Mouse (Mus musculus): ENCODE results near the gene Ankrd60. TPM values are rescaled to one million over a fixed set of nuclear protein-coding genes. Genes with fewer than 3 reads are reported as not detected.

The Ankrd60 gene
- polyA plus RNA-seq, 1 experiment from 2014 or later, result not detected

Other genes starting within 250 kb of the Ankrd60 start
- not detected in 2 replicates for gene 1700021F07Rik, start 55.8 kb downstream of the Ankrd60 start, polyA plus RNA-seq (2015; fragmentation: Nextera tagmentation; extraction: Ambion mirVana)
- gene Rab22a, start 81.4 kb upstream of the Ankrd60 start, polyA plus RNA-seq (2015; fragmentation: Nextera tagmentation; extraction: Ambion mirVana), result 25.5 and 26.0 TPM in 2 replicates
- gene 1700010B08Rik, start 141.1 kb upstream of the Ankrd60 start, polyA plus RNA-seq (2015; fragmentation: Nextera tagmentation; extraction: Ambion mirVana), result not detected in 2 replicates
- 8.2 and 8.6 TPM in 2 replicates for gene Vapb, start 159.1 kb upstream of the Ankrd60 start, polyA plus RNA-seq (2015; fragmentation: Nextera tagmentation; extraction: Ambion mirVana)

Data from heart, embryonic 13.5 days (tissue).